Mouse (Mus musculus) neural tube, embryonic 11.5 days (tissue): ENCODE data around the gene 4931422A03Rik. TPM values are rescaled to one million over a fixed set of nuclear protein-coding genes. Genes with fewer than 3 reads are reported as not detected.

ENCODE experiments used
- polyA plus RNA-seq: library from polyadenylated mRNA; unstranded; fragments of >200 nt; fragmentation: Nextera tagmentation; extraction: Ambion mirVana; gene quantifications from 2 replicates; pipeline ENCODE4 v1.2.1, GENCODE M21; 2014

The 4931422A03Rik gene
- polyA plus RNA-seq, 1 experiment from 2014 or later = 1.0 TPM

Other genes with a start within 250 kb of the 4931422A03Rik start
- 624 and 649 TPM in 2 replicates for gene Caprin1, start 230.7 kb downstream of the 4931422A03Rik start, polyA plus RNA-seq
- 27.7 and 30.7 TPM in 2 replicates for gene Lmo2, start 70.4 kb downstream of the 4931422A03Rik start, polyA plus RNA-seq
- 56.0 and 57.7 TPM in 2 replicates for gene Fbxo3, start 640 bp downstream of the 4931422A03Rik start, polyA plus RNA-seq
- not detected in 2 replicates for gene Gm10912, start 37.5 kb upstream of the 4931422A03Rik start, polyA plus RNA-seq
- gene Gm10799, start 40.2 kb upstream of the 4931422A03Rik start, polyA plus RNA-seq = not detected in 2 replicates
- 3.5 and 4.8 TPM in 2 replicates for gene Cd59b, start 41.5 kb upstream of the 4931422A03Rik start, polyA plus RNA-seq
- gene Cd59a, start 67.4 kb upstream of the 4931422A03Rik start, polyA plus RNA-seq = 29.1 and 32.5 TPM in 2 replicates
- gene A930018P22Rik, start 94.4 kb upstream of the 4931422A03Rik start, polyA plus RNA-seq = not detected in 2 replicates